Mouse (Mus musculus): ENCODE results near the gene Frat2. TPM values are rescaled to one million over a fixed set of nuclear protein-coding genes. Genes with fewer than 3 reads are reported as not detected.

Frat2 gene
- polyA plus RNA-seq, 1 experiment from 2014 or later, result 5.3 TPM

DNA sequence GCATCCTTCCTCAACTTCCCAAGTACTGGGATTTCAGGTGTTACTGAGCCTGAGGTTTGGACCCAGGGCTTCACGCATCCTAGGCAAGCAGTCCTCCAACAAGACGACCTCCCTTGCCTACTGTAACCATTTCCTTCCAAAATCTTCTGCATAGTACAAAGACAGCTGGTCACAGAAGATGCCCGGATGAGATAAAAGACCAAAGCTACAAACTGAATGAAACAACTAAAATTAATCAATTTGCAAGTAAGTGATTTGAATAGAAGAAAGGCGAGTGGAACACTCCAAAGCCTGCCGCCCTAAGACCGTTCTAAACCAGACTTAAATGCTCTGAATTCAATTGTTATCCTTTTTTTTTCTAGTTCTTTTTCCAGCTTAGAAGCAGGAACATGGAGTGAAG is 12.5 kb downstream of the Frat2 start:
- Histone ChIP-seq H3K4me2 (ENCODE audit: low read depth, low read length) (no peak overlapping the region), H3K36me3 (replicated peaks; ENCODE audit: control insufficient read depth, insufficient read depth, low read depth, low read length) (no peaks in the 10 kb centered on the region), H3K27ac (replicated peaks; ENCODE audit: low read depth, low read length) (no peak overlapping the region), H3K27me3 (ENCODE audit: control insufficient read depth, insufficient read depth, low read length) (0 out of 2 replicates have a peak, but pooled peaks cover 2% of the 10 kb centered on the region), H3K9ac (replicated peaks; ENCODE audit: low read length) (no peak overlapping the region), H3K4me1 (ENCODE audit: control insufficient read depth, insufficient read depth, low read length) (peaks cover 7% of the 10 kb centered on the region), H3K4me3 (ENCODE audit: low read depth, low read length) (no peak overlapping the region), H3K9me3 (replicated peaks; ENCODE audit: control insufficient read depth, low read length) (no peaks in the 10 kb centered on the region)
- no peak for ATAC-seq (replicated peaks; ENCODE audit: insufficient number of reproducible peaks, low FRiP score, low TSS enrichment, low read depth)
- DNase-seq (ENCODE audit: low spot score), result no peak
- 52% methylated on average over 6 of the region's 6 CpGs for WGBS

DNA sequence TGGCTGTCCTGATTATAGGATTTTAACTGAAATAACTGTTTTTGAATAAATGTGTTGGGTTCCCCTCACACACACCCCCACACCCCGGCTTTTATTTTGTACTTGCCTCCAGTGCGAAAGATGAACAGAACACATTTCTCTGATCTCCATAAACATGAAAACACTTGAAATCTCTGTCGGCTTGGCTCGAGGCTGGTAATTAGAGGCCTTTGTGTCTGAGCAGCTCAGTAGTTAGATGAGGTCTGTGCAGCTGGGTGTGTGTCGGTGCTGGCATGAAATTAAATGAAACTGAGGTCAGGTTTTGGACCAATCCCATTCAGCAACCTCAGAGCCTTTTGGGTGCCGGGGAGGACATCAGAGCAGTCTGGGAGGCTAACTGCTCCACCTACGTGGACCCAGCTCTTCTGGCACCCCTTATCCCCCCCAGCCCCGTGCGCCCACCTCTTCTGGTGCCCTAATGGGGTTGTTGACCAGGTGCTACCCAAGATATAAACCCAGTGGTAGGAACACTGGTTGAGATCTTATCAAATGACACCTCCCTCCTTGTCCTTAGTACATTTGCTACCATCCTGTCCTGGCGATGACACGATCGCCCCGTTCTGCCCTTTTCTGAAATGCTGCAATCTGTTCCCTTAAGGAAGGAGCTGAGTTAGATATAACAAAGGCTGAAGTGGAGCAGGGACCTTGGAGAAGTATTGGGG is 15.3 kb downstream of the Frat2 start:
- no peaks in the 10 kb centered on the region for H3K9me3 ChIP-seq (replicated peaks; ENCODE audit: control insufficient read depth, low read length)
- no peak overlapping the region for H3K4me2 ChIP-seq (ENCODE audit: low read depth, low read length)
- WGBS, result 68% methylated on average over 13 of the region's 13 CpGs
- peaks cover 7% of the 10 kb centered on the region for H3K4me1 ChIP-seq (ENCODE audit: control insufficient read depth, insufficient read depth, low read length)
- no peaks in the 10 kb centered on the region for H3K36me3 ChIP-seq (replicated peaks; ENCODE audit: control insufficient read depth, insufficient read depth, low read depth, low read length)
- 0 out of 2 replicates have a peak, but pooled peaks cover 2% of the 10 kb centered on the region for H3K27me3 ChIP-seq (ENCODE audit: control insufficient read depth, insufficient read depth, low read length)
- no peak overlapping the region for H3K27ac ChIP-seq (replicated peaks; ENCODE audit: low read depth, low read length)
- ATAC-seq (replicated peaks; ENCODE audit: insufficient number of reproducible peaks, low FRiP score, low TSS enrichment, low read depth) (no peak), DNase-seq (ENCODE audit: low spot score) (no peak)
- H3K9ac ChIP-seq (replicated peaks; ENCODE audit: low read length), result no peak overlapping the region
- no peak overlapping the region for H3K4me3 ChIP-seq (ENCODE audit: low read depth, low read length)

DNA sequence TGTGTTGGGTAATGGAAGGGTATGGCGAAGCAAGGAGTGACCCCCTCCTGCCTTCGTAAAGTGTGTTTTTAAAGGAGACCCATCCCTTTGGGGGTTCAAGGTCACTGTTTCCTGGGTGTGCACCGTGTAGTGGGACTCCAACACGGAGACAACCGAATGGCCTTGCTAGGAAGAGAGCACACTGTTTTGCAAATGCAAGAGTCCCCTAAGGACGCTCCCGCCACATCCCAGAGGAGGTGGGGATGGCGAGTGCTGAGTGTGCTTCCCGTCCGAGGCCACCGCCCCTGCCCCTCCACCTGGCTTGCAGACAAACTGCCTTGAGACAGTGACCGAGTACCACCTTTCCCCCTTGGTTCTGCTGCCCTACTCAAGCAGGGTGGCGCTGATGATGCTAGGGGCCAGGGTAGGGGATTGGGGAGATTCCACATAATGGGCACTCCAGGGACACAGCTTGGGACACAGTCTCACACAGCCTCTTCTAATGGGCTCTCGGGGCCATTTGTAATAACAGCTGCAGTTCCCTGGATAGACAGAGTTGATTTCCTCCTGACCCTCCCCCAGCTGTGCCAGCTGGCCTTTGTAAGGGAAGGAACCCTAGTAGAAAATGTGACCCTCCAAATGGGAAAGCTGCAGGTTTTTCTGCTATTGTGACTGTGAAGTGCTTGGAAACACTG is 16.1 kb downstream of the Frat2 start:
- Histone ChIP-seq H3K27ac (replicated peaks; ENCODE audit: low read depth, low read length) (no peak overlapping the region), H3K4me3 (ENCODE audit: low read depth, low read length) (no peak overlapping the region), H3K4me2 (ENCODE audit: low read depth, low read length) (peak overlapping the region; percentile 98), H3K36me3 (replicated peaks; ENCODE audit: control insufficient read depth, insufficient read depth, low read depth, low read length) (no peaks in the 10 kb centered on the region), H3K4me1 (ENCODE audit: control insufficient read depth, insufficient read depth, low read length) (peaks cover 7% of the 10 kb centered on the region), H3K9ac (replicated peaks; ENCODE audit: low read length) (no peak overlapping the region; the same call in 1 of the 2 replicates), H3K27me3 (ENCODE audit: control insufficient read depth, insufficient read depth, low read length) (0 out of 2 replicates have a peak, but pooled peaks cover 2% of the 10 kb centered on the region), H3K9me3 (replicated peaks; ENCODE audit: control insufficient read depth, low read length) (no peaks in the 10 kb centered on the region)
- WGBS, result 4% methylated on average over 14 of the region's 14 CpGs
- DNase-seq (ENCODE audit: low spot score), result no peak
- ATAC-seq (replicated peaks; ENCODE audit: insufficient number of reproducible peaks, low FRiP score, low TSS enrichment, low read depth), result no peak

DNA sequence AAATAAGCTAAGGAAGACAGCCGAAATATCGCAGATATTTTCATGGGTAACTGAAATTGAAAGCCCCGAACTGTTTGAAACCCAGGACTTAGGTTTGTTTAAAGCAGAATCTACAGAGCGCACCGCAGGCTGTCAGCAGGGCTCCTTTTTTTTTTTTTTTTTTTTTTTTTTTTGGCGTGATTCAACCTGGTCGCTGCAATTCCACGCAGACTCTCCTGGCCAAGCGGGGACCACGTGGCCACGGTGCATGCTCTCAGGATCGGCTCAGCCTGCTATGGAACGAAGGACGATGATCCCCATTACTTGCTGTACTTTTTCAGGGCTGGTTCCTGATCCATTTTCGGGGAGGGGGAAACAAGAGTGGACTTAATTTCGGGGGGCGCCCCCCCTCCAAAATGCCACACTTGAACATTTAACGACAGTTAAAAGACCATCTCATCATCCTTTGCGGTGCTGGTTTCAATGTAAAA is 16.8 kb downstream of the Frat2 start:
- 1% methylated on average over 19 of the region's 19 CpGs for WGBS
- ATAC-seq (replicated peaks; ENCODE audit: insufficient number of reproducible peaks, low FRiP score, low TSS enrichment, low read depth) (no peak), DNase-seq (ENCODE audit: low spot score) (peak; percentile 42)
- H3K27ac ChIP-seq (replicated peaks; ENCODE audit: low read depth, low read length), result no peak overlapping the region
- no peaks in the 10 kb centered on the region for H3K9me3 ChIP-seq (replicated peaks; ENCODE audit: control insufficient read depth, low read length)
- H3K36me3 ChIP-seq (replicated peaks; ENCODE audit: control insufficient read depth, insufficient read depth, low read depth, low read length), result no peaks in the 10 kb centered on the region
- H3K4me3 ChIP-seq (ENCODE audit: low read depth, low read length), result peak overlapping the region; percentile 77
- H3K4me2 ChIP-seq (ENCODE audit: low read depth, low read length), result peak overlapping the region; percentile 98
- H3K9ac ChIP-seq (replicated peaks; ENCODE audit: low read length), result peak overlapping the region; percentile 79; the same call in 1 of the 2 replicates
- peaks cover 7% of the 10 kb centered on the region for H3K4me1 ChIP-seq (ENCODE audit: control insufficient read depth, insufficient read depth, low read length)
- H3K27me3 ChIP-seq (ENCODE audit: control insufficient read depth, insufficient read depth, low read length), result 0 out of 2 replicates have a peak, but pooled peaks cover 2% of the 10 kb centered on the region

DNA sequence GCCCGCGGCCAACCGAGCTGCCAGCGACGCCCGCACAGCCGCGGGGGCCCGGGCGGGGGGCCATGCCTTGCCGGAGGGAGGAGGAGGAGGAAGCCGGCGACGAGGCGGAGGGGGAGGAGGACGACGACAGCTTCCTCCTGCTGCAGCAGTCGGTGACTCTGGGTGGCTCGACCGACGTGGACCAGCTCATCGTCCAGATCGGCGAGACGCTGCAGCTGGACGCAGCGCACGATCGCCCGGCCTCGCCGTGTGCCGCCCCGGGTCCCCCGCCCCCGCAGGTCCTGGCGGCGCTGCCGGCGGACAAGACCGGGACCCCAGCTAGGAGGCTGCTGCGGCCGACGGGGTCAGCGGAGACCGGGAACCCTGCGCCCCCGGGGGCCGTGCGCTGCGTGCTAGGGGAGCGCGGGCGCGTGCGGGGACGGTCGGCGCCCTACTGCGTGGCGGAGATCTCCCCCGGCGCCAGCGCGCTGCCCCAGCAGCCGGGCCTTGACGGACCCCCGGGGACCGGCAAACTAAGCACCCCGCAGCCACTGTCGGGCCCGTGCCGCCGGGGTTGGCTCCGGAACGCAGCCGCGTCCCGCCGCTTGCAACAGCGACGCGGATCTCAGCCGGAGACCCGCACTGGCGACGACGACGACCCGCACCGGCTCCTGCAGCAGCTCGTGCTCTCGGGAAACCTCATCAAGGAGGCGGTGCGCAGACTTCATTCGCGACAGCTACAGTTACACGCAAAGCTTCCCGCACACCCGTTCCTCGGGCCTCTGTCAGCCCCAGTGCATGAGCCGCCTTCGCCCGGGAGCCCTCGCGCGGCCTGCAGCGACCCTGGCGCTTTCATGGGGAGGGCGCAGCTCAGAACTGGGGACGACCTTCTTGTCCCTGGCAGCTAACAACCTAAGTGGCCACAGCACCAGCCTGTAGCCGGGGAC is 17.6 kb downstream of the Frat2 start:
- Histone ChIP-seq H3K4me1 (ENCODE audit: control insufficient read depth, insufficient read depth, low read length) (peaks cover 7% of the 10 kb centered on the region), H3K27me3 (ENCODE audit: control insufficient read depth, insufficient read depth, low read length) (0 out of 2 replicates have a peak, but pooled peaks cover 2% of the 10 kb centered on the region), H3K27ac (replicated peaks; ENCODE audit: low read depth, low read length) (peak overlapping the region; percentile 67; the same call in 1 of the 2 replicates), H3K4me2 (ENCODE audit: low read depth, low read length) (peak overlapping the region; percentile 98), H3K9me3 (replicated peaks; ENCODE audit: control insufficient read depth, low read length) (no peaks in the 10 kb centered on the region), H3K4me3 (ENCODE audit: low read depth, low read length) (peak overlapping the region; percentile 77), H3K9ac (replicated peaks; ENCODE audit: low read length) (peak overlapping the region; percentile 79), H3K36me3 (replicated peaks; ENCODE audit: control insufficient read depth, insufficient read depth, low read depth, low read length) (no peaks in the 10 kb centered on the region)
- DNase-seq (ENCODE audit: low spot score) (peak; percentile 56), ATAC-seq (replicated peaks; ENCODE audit: insufficient number of reproducible peaks, low FRiP score, low TSS enrichment, low read depth) (peak; percentile 29; the same call in 1 of the 2 replicates)
- WGBS, result under 1% methylated on average over 105 of the region's 112 CpGs

DNA sequence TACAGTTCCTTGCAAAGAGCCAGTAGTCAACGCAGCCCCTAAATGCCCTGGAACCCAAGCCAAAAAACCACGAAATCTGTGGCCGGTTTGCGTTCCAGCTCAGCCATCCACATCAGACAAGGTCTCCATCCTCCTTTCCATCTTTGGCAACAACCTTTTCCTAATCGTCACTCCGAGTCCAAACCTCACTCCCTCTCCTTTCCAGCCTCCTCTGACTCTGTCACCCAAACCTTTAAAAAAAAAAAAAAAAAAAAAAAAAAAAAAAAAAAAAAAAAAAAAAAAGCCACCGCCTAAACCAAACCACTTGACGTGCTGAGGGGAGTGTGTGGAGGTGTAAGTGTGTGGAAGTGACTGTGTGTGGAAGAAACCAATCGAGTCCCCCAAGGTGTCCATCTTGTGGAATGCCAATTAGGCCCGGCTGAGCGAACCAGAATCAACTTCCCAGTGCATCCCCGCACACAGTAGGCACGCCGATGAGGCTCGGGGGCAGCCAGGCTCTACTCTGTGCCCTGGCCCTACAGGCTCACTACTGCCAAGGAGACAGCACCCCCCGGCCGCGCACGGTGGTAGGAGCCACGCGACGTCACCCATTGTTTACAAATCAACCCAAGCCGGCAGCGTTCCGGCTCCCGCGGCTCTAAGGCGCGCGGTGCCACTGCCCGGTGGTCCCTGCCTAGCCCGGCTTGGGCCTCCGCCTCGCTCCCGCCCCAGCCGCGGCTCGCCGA is 18.4 kb downstream of the Frat2 start, which contains the start of gene Frat1:
Frat1 (plus strand) TSS at position 590 of the 725 bp plus-strand sequence.
- peak; percentile 92 for ATAC-seq (replicated peaks; ENCODE audit: insufficient number of reproducible peaks, low FRiP score, low TSS enrichment, low read depth)
- DNase-seq (ENCODE audit: low spot score), result peak; percentile 83
- Histone ChIP-seq H3K4me3 (ENCODE audit: low read depth, low read length) (peak within 1 kb of the TSS; percentile 77), H3K36me3 (replicated peaks; ENCODE audit: control insufficient read depth, insufficient read depth, low read depth, low read length) (no peaks in the 10 kb centered on the region), H3K4me2 (ENCODE audit: low read depth, low read length) (peak within 1 kb of the TSS; percentile 98), H3K9me3 (replicated peaks; ENCODE audit: control insufficient read depth, low read length) (no peaks in the 10 kb centered on the region), H3K27ac (replicated peaks; ENCODE audit: low read depth, low read length) (peak within 1 kb of the TSS; percentile 67; the same call in 1 of the 2 replicates), H3K9ac (replicated peaks; ENCODE audit: low read length) (peak within 1 kb of the TSS; percentile 79), H3K4me1 (ENCODE audit: control insufficient read depth, insufficient read depth, low read length) (peaks cover 7% of the 10 kb centered on the region), H3K27me3 (ENCODE audit: control insufficient read depth, insufficient read depth, low read length) (0 out of 2 replicates have a peak, but pooled peaks cover 2% of the 10 kb centered on the region)
- under 1% methylated on average over 39 of the region's 39 CpGs for WGBS

DNA sequence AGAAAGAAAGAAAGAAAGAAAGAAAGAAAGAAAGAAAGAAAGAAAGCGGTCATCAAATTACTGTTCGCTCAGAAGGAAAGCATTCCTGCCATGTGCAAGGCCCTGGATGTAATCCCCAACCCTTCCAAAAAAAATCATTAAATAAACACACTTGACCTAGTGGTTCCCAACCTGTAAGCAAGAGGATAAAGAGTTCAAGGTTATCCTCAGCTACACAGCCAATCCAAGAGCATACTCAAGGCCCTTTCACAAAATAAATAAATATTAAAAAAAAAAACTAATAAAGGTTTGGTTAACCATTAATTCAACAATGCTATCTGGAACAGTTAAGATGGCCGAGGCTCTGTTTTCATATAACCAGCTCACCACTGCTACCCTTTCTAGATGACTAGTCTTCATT is 19.0 kb downstream of the Frat2 start:
- Histone ChIP-seq H3K4me3 (ENCODE audit: low read depth, low read length) (peak overlapping the region; percentile 77; the same call in 1 of the 2 replicates), H3K4me2 (ENCODE audit: low read depth, low read length) (peak overlapping the region; percentile 98), H3K9me3 (replicated peaks; ENCODE audit: control insufficient read depth, low read length) (no peaks in the 10 kb centered on the region), H3K27me3 (ENCODE audit: control insufficient read depth, insufficient read depth, low read length) (0 out of 2 replicates have a peak, but pooled peaks cover 2% of the 10 kb centered on the region), H3K9ac (replicated peaks; ENCODE audit: low read length) (no peak overlapping the region), H3K27ac (replicated peaks; ENCODE audit: low read depth, low read length) (no peak overlapping the region), H3K36me3 (replicated peaks; ENCODE audit: control insufficient read depth, insufficient read depth, low read depth, low read length) (no peaks in the 10 kb centered on the region), H3K4me1 (ENCODE audit: control insufficient read depth, insufficient read depth, low read length) (peaks cover 7% of the 10 kb centered on the region)
- ATAC-seq (replicated peaks; ENCODE audit: insufficient number of reproducible peaks, low FRiP score, low TSS enrichment, low read depth) (no peak), DNase-seq (ENCODE audit: low spot score) (no peak)
- WGBS, result 64% methylated on average over 3 of the region's 3 CpGs

Data from embryonic facial prominence, embryonic 11.5 days (tissue).